Mouse (Mus musculus) ovary, adult 18-20 months (tissue): ENCODE data around the gene Clec2l.

Experiments
- DNase-seq: peaks from one replicate; pipeline ENCODE4 v3.0.0; 2022; ENCODE audit warnings: low spot score, mixed read lengths

The Clec2l gene

GRCm38 (mm10) chr6:38718625-38719024 lies 55.8 kb downstream of the Clec2l start:
- DNase-seq = no peak

- no peak for DNase-seq
Measured at GRCm38 (mm10) chr6:38719229-38719628, 56.4 kb downstream of the Clec2l start.

DNA sequence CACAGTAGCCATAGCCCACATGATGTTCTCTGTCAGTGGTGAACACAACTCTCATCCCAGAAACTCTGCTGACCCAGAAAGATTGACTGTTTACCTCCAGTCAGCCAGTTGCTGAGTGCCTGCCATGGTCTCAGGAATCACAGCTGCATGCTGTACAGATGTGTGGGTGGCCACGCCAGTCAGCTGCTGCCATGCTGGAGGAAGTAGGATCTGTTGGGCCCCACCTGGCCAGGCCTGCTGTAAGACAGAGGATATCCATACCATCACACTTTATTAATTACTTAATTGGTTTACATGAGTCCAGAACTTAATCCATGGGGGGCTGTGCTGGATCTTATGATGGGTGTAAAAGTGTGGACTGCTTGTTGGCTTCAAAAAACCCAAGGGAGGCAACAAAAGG lies 58.5 kb downstream of the Clec2l start:
- DNase-seq = no peak

DNA sequence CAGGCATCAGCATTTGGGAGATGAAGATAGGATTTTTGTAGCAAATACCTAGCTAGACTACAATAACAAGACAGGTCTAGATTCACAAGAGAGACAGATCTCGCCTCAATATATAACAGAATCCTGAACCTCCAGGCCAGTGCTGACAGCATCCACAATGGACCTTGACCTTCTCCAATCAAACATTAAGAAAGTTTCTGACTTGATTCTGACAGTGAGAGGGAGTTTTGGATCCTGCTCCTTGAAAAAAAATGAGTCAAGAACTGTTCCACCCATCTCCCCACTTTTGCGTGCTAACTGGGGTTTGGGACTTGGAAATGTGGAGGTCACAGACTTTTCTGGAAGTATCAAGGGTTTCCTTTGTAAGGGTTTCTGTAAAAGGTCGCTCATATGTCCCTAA lies 62.6 kb downstream of the Clec2l start:
- DNase-seq = no peak
